Mouse (Mus musculus) embryonic fibroblast, embryonic 13.5 days (primary cell): ENCODE measurements around the gene Vps50.

Source experiments
- CTCF ChIP-seq: IDR thresholded peaks from 2 replicates; pipeline ENCODE4 v1.5.1; 2011; ENCODE audit warnings: mild to moderate bottlenecking, control low read depth, low read length, moderate library complexity, borderline replicate concordance; ENCODE audit not compliant: insufficient read depth
- POLR2A ChIP-seq: IDR thresholded peaks from 2 replicates; pipeline ENCODE4 v1.6.1; 2011; ENCODE audit warnings: low read depth, mild to moderate bottlenecking, control low read depth, low read length, moderate library complexity

DNA sequence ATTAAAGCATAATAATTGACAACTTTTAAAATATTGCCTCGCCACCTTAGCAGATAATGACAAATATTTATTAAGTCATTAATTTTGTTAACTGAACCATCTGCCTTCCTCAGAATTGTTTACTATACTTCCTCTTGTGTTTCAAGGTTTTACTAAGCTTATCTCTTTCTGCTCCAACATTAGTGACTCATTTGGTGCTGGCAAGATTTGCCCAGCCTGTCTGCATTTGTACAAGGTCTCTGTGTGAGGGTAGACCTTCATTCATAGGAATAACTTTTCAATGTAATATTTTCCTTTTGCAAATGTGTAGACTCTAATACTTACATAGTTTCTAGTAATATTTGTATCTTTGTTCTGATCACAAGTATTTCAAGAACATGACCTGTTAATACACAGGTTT, 87.2 kb downstream of the Vps50 start:
- TF ChIP-seq POLR2A = no peak
- TF ChIP-seq CTCF = no peak
